Mouse (Mus musculus): ENCODE measurements around the gene Plpp4.

DNA sequence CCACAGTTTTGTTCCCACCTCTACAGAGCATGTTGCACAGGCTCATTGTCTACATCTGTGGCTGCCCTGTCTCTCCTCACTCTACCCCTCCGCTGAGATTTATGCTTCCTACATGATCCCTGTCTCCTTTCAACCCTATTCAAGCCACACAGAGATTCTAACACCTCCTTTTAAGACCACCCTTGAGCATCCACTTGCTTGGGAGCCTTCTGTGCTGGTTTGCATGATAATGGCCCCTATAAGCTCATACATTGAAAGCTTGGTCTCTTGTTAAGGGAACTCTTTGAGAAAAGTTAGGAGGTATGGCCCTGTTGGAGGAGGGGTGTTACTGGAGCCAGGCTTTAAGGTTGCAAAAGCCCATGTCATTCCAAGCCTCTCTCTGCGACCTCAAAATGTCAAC, 155.9 kb downstream of the Plpp4 start:
- TF ChIP-seq MAX (IDR thresholded peaks at IDR 0.05; ENCODE audit: low read depth) (no peak), USF1 (IDR thresholded peaks at IDR 0.05; ENCODE audit: low read depth) (no peak), POLR2A (IDR thresholded peaks at IDR 0.05; ENCODE audit: insufficient read length, low read depth) (no peak), MYOG (IDR thresholded peaks at IDR 0.05; ENCODE audit: control insufficient read depth in 1 of 3, insufficient read depth in 1 of 3, insufficient read length in 2 of 3, low read depth in 2 of 3) (no peak), POLR2AphosphoS2 (IDR thresholded peaks at IDR 0.05; ENCODE audit: insufficient read length, low read depth) (no peak)

Data from myocyte (in vitro differentiated cells).